Mouse (Mus musculus): Measurements from ENCODE around the gene Spint3. TPM values are rescaled to one million over a fixed set of nuclear protein-coding genes. Genes with fewer than 3 reads are reported as not detected.
A peak's percentile ranks its signal among the peaks of the same experiment; 100 is the strongest.

Gene Spint3
- polyA plus RNA-seq, 1 experiment, result not detected

GRCm38 (mm10) chr2:164523301-164523773 is 49.9 kb downstream of the Spint3 start:
- Histone ChIP-seq H3K4me3 (no peak overlapping the region), H3K4me2 (ENCODE audit: low read depth) (peak overlapping the region; percentile 61), H3K79me2 (ENCODE audit: control insufficient read depth, insufficient read depth) (no peaks in the 10 kb centered on the region), H3K36me3 (ENCODE audit: control insufficient read depth, insufficient read depth) (no peaks in the 10 kb centered on the region), H3ac (ENCODE audit: control insufficient read depth, insufficient read length) (no peak overlapping the region), H3K27me3 (ENCODE audit: control insufficient read depth, insufficient read depth, insufficient read length) (no peaks in the 10 kb centered on the region)
- no peak for TF ChIP-seq CEBPB (IDR thresholded peaks at IDR 0.05; ENCODE audit: insufficient read depth, poor library complexity, severe bottlenecking)
- TF ChIP-seq USF1 (IDR thresholded peaks at IDR 0.05; ENCODE audit: low read depth), result no peak
- TF ChIP-seq MYOD1 (IDR thresholded peaks at IDR 0.05; ENCODE audit: control insufficient read depth in 1 of 3, insufficient read length in 2 of 3, low read depth in 2 of 3), result no peak
- no peak for TF ChIP-seq TCF12 (IDR thresholded peaks at IDR 0.05; ENCODE audit: insufficient read depth, poor library complexity, severe bottlenecking)
- TF ChIP-seq TCF3 (IDR thresholded peaks at IDR 0.05; ENCODE audit: insufficient read length, low read depth), result no peak
- no peak for TF ChIP-seq SRF (IDR thresholded peaks at IDR 0.05; ENCODE audit: control insufficient read depth, insufficient read length, low read depth)
- TF ChIP-seq MYOG (IDR thresholded peaks at IDR 0.05; ENCODE audit: control insufficient read depth in 1 of 3, insufficient read depth in 1 of 3, insufficient read length in 2 of 3, low read depth in 2 of 3), result no peak
- no peak for TF ChIP-seq E2F4 (IDR thresholded peaks at IDR 0.05; ENCODE audit: insufficient read depth)
- no peak for TF ChIP-seq POLR2AphosphoS2 (IDR thresholded peaks at IDR 0.05; ENCODE audit: insufficient read length, low read depth)
- no peak for TF ChIP-seq REST (IDR thresholded peaks at IDR 0.05; ENCODE audit: insufficient read depth, insufficient read length)
- no peak for TF ChIP-seq POLR2A (IDR thresholded peaks at IDR 0.05; ENCODE audit: insufficient read length, low read depth)
- TF ChIP-seq MAX (IDR thresholded peaks at IDR 0.05; ENCODE audit: low read depth), result no peak

GRCm38 (mm10) chr2:164522280-164522679 is 51.0 kb downstream of the Spint3 start:
- Histone ChIP-seq H3K4me3 (no peak overlapping the region), H3K27me3 (ENCODE audit: control insufficient read depth, insufficient read depth, insufficient read length) (no peaks in the 10 kb centered on the region), H3ac (ENCODE audit: control insufficient read depth, insufficient read length) (no peak overlapping the region), H3K79me2 (ENCODE audit: control insufficient read depth, insufficient read depth) (no peaks in the 10 kb centered on the region), H3K36me3 (ENCODE audit: control insufficient read depth, insufficient read depth) (no peaks in the 10 kb centered on the region), H3K4me2 (ENCODE audit: low read depth) (peak overlapping the region; percentile 61)
- TF ChIP-seq TCF3 (IDR thresholded peaks at IDR 0.05; ENCODE audit: insufficient read length, low read depth), result no peak
- TF ChIP-seq MYOG (IDR thresholded peaks at IDR 0.05; ENCODE audit: control insufficient read depth in 1 of 3, insufficient read depth in 1 of 3, insufficient read length in 2 of 3, low read depth in 2 of 3), result no peak
- no peak for TF ChIP-seq MAX (IDR thresholded peaks at IDR 0.05; ENCODE audit: low read depth)
- no peak for TF ChIP-seq POLR2A (IDR thresholded peaks at IDR 0.05; ENCODE audit: insufficient read length, low read depth)
- no peak for TF ChIP-seq REST (IDR thresholded peaks at IDR 0.05; ENCODE audit: insufficient read depth, insufficient read length)
- no peak for TF ChIP-seq SRF (IDR thresholded peaks at IDR 0.05; ENCODE audit: control insufficient read depth, insufficient read length, low read depth)
- no peak for TF ChIP-seq CEBPB (IDR thresholded peaks at IDR 0.05; ENCODE audit: insufficient read depth, poor library complexity, severe bottlenecking)
- TF ChIP-seq E2F4 (IDR thresholded peaks at IDR 0.05; ENCODE audit: insufficient read depth), result no peak
- no peak for TF ChIP-seq TCF12 (IDR thresholded peaks at IDR 0.05; ENCODE audit: insufficient read depth, poor library complexity, severe bottlenecking)
- no peak for TF ChIP-seq POLR2AphosphoS2 (IDR thresholded peaks at IDR 0.05; ENCODE audit: insufficient read length, low read depth)
- no peak for TF ChIP-seq USF1 (IDR thresholded peaks at IDR 0.05; ENCODE audit: low read depth)
- TF ChIP-seq MYOD1 (IDR thresholded peaks at IDR 0.05; ENCODE audit: control insufficient read depth in 1 of 3, insufficient read length in 2 of 3, low read depth in 2 of 3), result no peak

- no peaks in the 10 kb centered on the region for H3K36me3 ChIP-seq (ENCODE audit: control insufficient read depth, insufficient read depth)
Observed at GRCm38 (mm10) chr2:164521841-164522240, 51.4 kb downstream of the Spint3 start.

GRCm38 (mm10) chr2:164520782-164521181 is 52.5 kb downstream of the Spint3 start:
- H3ac ChIP-seq (ENCODE audit: control insufficient read depth, insufficient read length), result no peak overlapping the region
- H3K79me2 ChIP-seq (ENCODE audit: control insufficient read depth, insufficient read depth), result no peaks in the 10 kb centered on the region
- peak overlapping the region; percentile 61 for H3K4me2 ChIP-seq (ENCODE audit: low read depth)
- H3K36me3 ChIP-seq (ENCODE audit: control insufficient read depth, insufficient read depth), result no peaks in the 10 kb centered on the region
- TF ChIP-seq MAX (IDR thresholded peaks at IDR 0.05; ENCODE audit: low read depth) (no peak), TCF12 (IDR thresholded peaks at IDR 0.05; ENCODE audit: insufficient read depth, poor library complexity, severe bottlenecking) (no peak), SRF (IDR thresholded peaks at IDR 0.05; ENCODE audit: control insufficient read depth, insufficient read length, low read depth) (no peak), POLR2AphosphoS2 (IDR thresholded peaks at IDR 0.05; ENCODE audit: insufficient read length, low read depth) (no peak), TCF3 (IDR thresholded peaks at IDR 0.05; ENCODE audit: insufficient read length, low read depth) (no peak), REST (IDR thresholded peaks at IDR 0.05; ENCODE audit: insufficient read depth, insufficient read length) (no peak), MYOG (IDR thresholded peaks at IDR 0.05; ENCODE audit: control insufficient read depth in 1 of 3, insufficient read depth in 1 of 3, insufficient read length in 2 of 3, low read depth in 2 of 3) (no peak), USF1 (IDR thresholded peaks at IDR 0.05; ENCODE audit: low read depth) (no peak), E2F4 (IDR thresholded peaks at IDR 0.05; ENCODE audit: insufficient read depth) (no peak), MYOD1 (IDR thresholded peaks at IDR 0.05; ENCODE audit: control insufficient read depth in 1 of 3, insufficient read length in 2 of 3, low read depth in 2 of 3) (no peak), POLR2A (IDR thresholded peaks at IDR 0.05; ENCODE audit: insufficient read length, low read depth) (no peak), CEBPB (IDR thresholded peaks at IDR 0.05; ENCODE audit: insufficient read depth, poor library complexity, severe bottlenecking) (no peak)
- H3K4me3 ChIP-seq, result no peak overlapping the region
- no peaks in the 10 kb centered on the region for H3K27me3 ChIP-seq (ENCODE audit: control insufficient read depth, insufficient read depth, insufficient read length)

More at GRCm38 (mm10) chr2:164521841-164522240, 51.4 kb downstream of the Spint3 start:
- no peak overlapping the region for H3K4me3 ChIP-seq
- TF ChIP-seq POLR2AphosphoS2 (IDR thresholded peaks at IDR 0.05; ENCODE audit: insufficient read length, low read depth) (no peak), E2F4 (IDR thresholded peaks at IDR 0.05; ENCODE audit: insufficient read depth) (no peak), CEBPB (IDR thresholded peaks at IDR 0.05; ENCODE audit: insufficient read depth, poor library complexity, severe bottlenecking) (peak; percentile 78), SRF (IDR thresholded peaks at IDR 0.05; ENCODE audit: control insufficient read depth, insufficient read length, low read depth) (no peak), REST (IDR thresholded peaks at IDR 0.05; ENCODE audit: insufficient read depth, insufficient read length) (no peak), MAX (IDR thresholded peaks at IDR 0.05; ENCODE audit: low read depth) (no peak), USF1 (IDR thresholded peaks at IDR 0.05; ENCODE audit: low read depth) (no peak), MYOD1 (IDR thresholded peaks at IDR 0.05; ENCODE audit: control insufficient read depth in 1 of 3, insufficient read length in 2 of 3, low read depth in 2 of 3) (peak; percentile 31 to 68 (median 66)), TCF3 (IDR thresholded peaks at IDR 0.05; ENCODE audit: insufficient read length, low read depth) (no peak), TCF12 (IDR thresholded peaks at IDR 0.05; ENCODE audit: insufficient read depth, poor library complexity, severe bottlenecking) (peak; percentile 39), MYOG (IDR thresholded peaks at IDR 0.05; ENCODE audit: control insufficient read depth in 1 of 3, insufficient read depth in 1 of 3, insufficient read length in 2 of 3, low read depth in 2 of 3) (peak in 2 of 3 experiments; percentile 35 to 47), POLR2A (IDR thresholded peaks at IDR 0.05; ENCODE audit: insufficient read length, low read depth) (no peak)
- peak overlapping the region; percentile 61 for H3K4me2 ChIP-seq (ENCODE audit: low read depth)
- no peak overlapping the region for H3ac ChIP-seq (ENCODE audit: control insufficient read depth, insufficient read length)
- H3K27me3 ChIP-seq (ENCODE audit: control insufficient read depth, insufficient read depth, insufficient read length), result no peaks in the 10 kb centered on the region
- no peaks in the 10 kb centered on the region for H3K79me2 ChIP-seq (ENCODE audit: control insufficient read depth, insufficient read depth)

Other genes starting within 250 kb of the Spint3 start
- not detected for gene Svs5, start 240.7 kb downstream of the Spint3 start, polyA plus RNA-seq (2012; fragmentation: generic; extraction: Trizol)
- gene Slpi, start 184.4 kb downstream of the Spint3 start, polyA plus RNA-seq (2012; fragmentation: generic; extraction: Trizol), result 9.4 TPM
- gene Rbpjl, start 170.3 kb downstream of the Spint3 start, polyA plus RNA-seq (2012; fragmentation: generic; extraction: Trizol), result 0.06 TPM
- gene Matn4, start 168.3 kb downstream of the Spint3 start, polyA plus RNA-seq (2012; fragmentation: generic; extraction: Trizol), result 0.01 TPM
- gene Sdc4, start 129.6 kb downstream of the Spint3 start, polyA plus RNA-seq (2012; fragmentation: generic; extraction: Trizol), result 52.4 TPM
- 47.6 TPM for gene Sys1, start 116.5 kb downstream of the Spint3 start, polyA plus RNA-seq (2012; fragmentation: generic; extraction: Trizol)
- gene Gm20458, start 112.5 kb downstream of the Spint3 start, polyA plus RNA-seq (2012; fragmentation: generic; extraction: Trizol), result 31.6 TPM
- not detected for gene Trp53tg5, start 99.7 kb downstream of the Spint3 start, polyA plus RNA-seq (2012; fragmentation: generic; extraction: Trizol)
- 16.4 TPM for gene Dbndd2, start 87.4 kb downstream of the Spint3 start, polyA plus RNA-seq (2012; fragmentation: generic; extraction: Trizol)
- 79.2 TPM for gene Pigt, start 75.9 kb downstream of the Spint3 start, polyA plus RNA-seq (2012; fragmentation: generic; extraction: Trizol)
- gene Wfdc2, start 11.0 kb downstream of the Spint3 start, polyA plus RNA-seq (2012; fragmentation: generic; extraction: Trizol), result not detected
- not detected for gene Wfdc6a, start 12.0 kb upstream of the Spint3 start, polyA plus RNA-seq (2012; fragmentation: generic; extraction: Trizol)
- gene Eppin, start 20.1 kb upstream of the Spint3 start, polyA plus RNA-seq (2012; fragmentation: generic; extraction: Trizol), result not detected
- not detected for gene Wfdc6b, start 40.1 kb upstream of the Spint3 start, polyA plus RNA-seq (2012; fragmentation: generic; extraction: Trizol)
- not detected for gene Wfdc8, start 40.2 kb upstream of the Spint3 start, polyA plus RNA-seq (2012; fragmentation: generic; extraction: Trizol)
- gene Wfdc16, start 65.3 kb upstream of the Spint3 start, polyA plus RNA-seq (2012; fragmentation: generic; extraction: Trizol), result not detected
- gene Wfdc10, start 82.6 kb upstream of the Spint3 start, polyA plus RNA-seq (2012; fragmentation: generic; extraction: Trizol), result not detected
- not detected for gene Wfdc9, start 83.1 kb upstream of the Spint3 start, polyA plus RNA-seq (2012; fragmentation: generic; extraction: Trizol)
- not detected for gene Wfdc11, start 100.6 kb upstream of the Spint3 start, polyA plus RNA-seq (2012; fragmentation: generic; extraction: Trizol)
- 0.04 TPM for gene Wfdc13, start 111.6 kb upstream of the Spint3 start, polyA plus RNA-seq (2012; fragmentation: generic; extraction: Trizol)
- not detected for gene Spint4, start 125.0 kb upstream of the Spint3 start, polyA plus RNA-seq (2012; fragmentation: generic; extraction: Trizol)
- gene Spint5, start 141.8 kb upstream of the Spint3 start, polyA plus RNA-seq (2012; fragmentation: generic; extraction: Trizol), result not detected
- gene Wfdc3, start 172.5 kb upstream of the Spint3 start, polyA plus RNA-seq (2012; fragmentation: generic; extraction: Trizol), result 0.41 TPM
- 63.0 TPM for gene Dnttip1, start 172.5 kb upstream of the Spint3 start, polyA plus RNA-seq (2012; fragmentation: generic; extraction: Trizol)
- gene Ube2c, start 196.4 kb upstream of the Spint3 start, polyA plus RNA-seq (2012; fragmentation: generic; extraction: Trizol), result 103 TPM
- 3,985 TPM for gene Tnnc2, start 206.5 kb upstream of the Spint3 start, polyA plus RNA-seq (2012; fragmentation: generic; extraction: Trizol)
- gene Snx21, start 212.4 kb upstream of the Spint3 start, polyA plus RNA-seq (2012; fragmentation: generic; extraction: Trizol), result 29.5 TPM
- 24.5 TPM for gene Acot8, start 231.4 kb upstream of the Spint3 start, polyA plus RNA-seq (2012; fragmentation: generic; extraction: Trizol)
- 3.3 TPM for gene Zswim3, start 231.6 kb upstream of the Spint3 start, polyA plus RNA-seq (2012; fragmentation: generic; extraction: Trizol)
- gene Zswim1, start 249.2 kb upstream of the Spint3 start, polyA plus RNA-seq (2012; fragmentation: generic; extraction: Trizol), result 13.3 TPM